10 mouse cellular contexts compared by ENCODE assay signal in genomic region chr11:116098711-116099460, GRCm38 (mm10). TPM values are rescaled to one million over a fixed set of nuclear protein-coding genes. Genes with fewer than 3 reads are reported as not detected.
DNase-seq lines count a peak whose midpoint lies in the region; ATAC-seq and TF ChIP-seq lines count a peak whose summit lies in the region.
"Had no signal": no experiment of that assay in that cellular context is flagged by ENCODE, and none has a peak within 500 bp of the region (broad histone marks: within the 10 kb centered on the region; RNA-seq: fewer than 3 reads in every experiment).

No protein-coding gene starts in this region.

- H3K27me3 ChIP-seq in liver, embryonic 13.5 days, result no peaks in the 10 kb centered on the region
- no peaks in the 10 kb centered on the region for H3K27me3 ChIP-seq in heart, embryonic 11.5 days (ENCODE audit: control insufficient read depth, insufficient read depth, low read length)
- no peaks in the 10 kb centered on the region for H3K27me3 ChIP-seq in liver, embryonic 16.5 days (ENCODE audit: control insufficient read depth, insufficient read depth, low read depth, low read length)
- no peaks in the 10 kb centered on the region for H3K27me3 ChIP-seq in midbrain, postnatal 0 days (ENCODE audit: insufficient read depth, low read length)
- H3K27me3 ChIP-seq: neural tube, embryonic 13.5 days had no signal

- DNase-seq in liver, embryonic 13.5 days, result no peak
- DNase-seq in liver, result no peak
- peak; percentile 79 for DNase-seq in kidney, adult 11 months
- DNase-seq in cerebellum, postnatal 25 days, result no peak
- DNase-seq in layer of hippocampus, adult 18-20 months (ENCODE audit: low spot score in 2 of 2), result no peak
- no peak for DNase-seq in midbrain, postnatal 0 days (ENCODE audit: low spot score)
- DNase-seq: cerebellum, adult 11 months had no signal

- 58% methylated on average over 14 of the region's 14 CpGs for WGBS in liver, embryonic 13.5 days (ENCODE audit: insufficient replicate concordance)
- WGBS in heart, embryonic 11.5 days (ENCODE audit: insufficient replicate concordance), result 65% methylated on average over 14 of the region's 14 CpGs
- 60% methylated on average over 14 of the region's 14 CpGs for WGBS in liver, embryonic 16.5 days (ENCODE audit: insufficient replicate concordance)
- WGBS in midbrain, postnatal 0 days, result 76% methylated on average over 14 of the region's 14 CpGs

- H3K9ac ChIP-seq in liver, embryonic 13.5 days, result no peak overlapping the region; the same call in 1 of the 2 replicates
- no peak overlapping the region for H3K9ac ChIP-seq in heart, embryonic 11.5 days (ENCODE audit: low read depth, low read length)
- no peak overlapping the region for H3K9ac ChIP-seq in liver, embryonic 16.5 days (ENCODE audit: low read depth, low read length)
- H3K9ac ChIP-seq in midbrain, postnatal 0 days (replicated peaks; ENCODE audit: low read length, poor library complexity, severe bottlenecking), result no peak overlapping the region
- H3K9ac ChIP-seq: neural tube, embryonic 13.5 days had no signal

- TF ChIP-seq CTCF in midbrain, postnatal 0 days (IDR thresholded peaks at IDR 0.05), result no peak

- peaks cover 66% of the 10 kb centered on the region for H3K4me1 ChIP-seq in liver, embryonic 13.5 days (replicated peaks)
- H3K4me1 ChIP-seq in heart, embryonic 11.5 days (ENCODE audit: control insufficient read depth, insufficient read depth, low read length), result peaks cover 51% of the 10 kb centered on the region
- peaks cover 42% of the 10 kb centered on the region for H3K4me1 ChIP-seq in liver, embryonic 16.5 days (ENCODE audit: control insufficient read depth, low read depth, low read length)
- H3K4me1 ChIP-seq in midbrain, postnatal 0 days (ENCODE audit: insufficient read depth, low read length), result no peaks in the 10 kb centered on the region

- H3K4me3 ChIP-seq in liver, embryonic 13.5 days (replicated peaks), result no peak overlapping the region
- no peak overlapping the region for H3K4me3 ChIP-seq in heart, embryonic 11.5 days (ENCODE audit: low read depth, low read length)
- H3K4me3 ChIP-seq in liver, embryonic 16.5 days (ENCODE audit: low read depth, low read length), result no peak overlapping the region
- no peak overlapping the region for H3K4me3 ChIP-seq in midbrain, postnatal 0 days (ENCODE audit: low read depth, low read length)
- H3K4me3 ChIP-seq: neural tube, embryonic 13.5 days had no signal

- no peaks in the 10 kb centered on the region for H3K36me3 ChIP-seq in liver, embryonic 13.5 days
- no peaks in the 10 kb centered on the region for H3K36me3 ChIP-seq in heart, embryonic 11.5 days (ENCODE audit: control insufficient read depth, insufficient read depth, low read length)
- H3K36me3 ChIP-seq in liver, embryonic 16.5 days (ENCODE audit: control insufficient read depth, insufficient read depth), result no peaks in the 10 kb centered on the region
- H3K36me3 ChIP-seq in midbrain, postnatal 0 days (ENCODE audit: insufficient read depth, low read length), result no peaks in the 10 kb centered on the region
- H3K36me3 ChIP-seq: neural tube, embryonic 13.5 days had no signal

- 0 out of 2 replicates have a peak, but pooled peaks cover 4% of the 10 kb centered on the region for H3K9me3 ChIP-seq in liver, embryonic 13.5 days (replicated peaks)
- no peaks in the 10 kb centered on the region for H3K9me3 ChIP-seq in heart, embryonic 11.5 days (replicated peaks; ENCODE audit: control insufficient read depth, low read length)
- no peaks in the 10 kb centered on the region; the same call in 1 of the 2 replicates for H3K9me3 ChIP-seq in liver, embryonic 16.5 days (replicated peaks; ENCODE audit: control insufficient read depth, low read length)
- no peaks in the 10 kb centered on the region for H3K9me3 ChIP-seq in midbrain, postnatal 0 days (ENCODE audit: low read length)

- no peak for ATAC-seq in liver, embryonic 13.5 days (ENCODE audit: low read depth)
- ATAC-seq in heart, embryonic 11.5 days (replicated peaks; ENCODE audit: insufficient number of reproducible peaks, low FRiP score, low TSS enrichment), result no peak
- ATAC-seq in liver, embryonic 16.5 days (ENCODE audit: low read depth), result peak; percentile 58; the same call in 1 of the 2 replicates
- no peak for ATAC-seq in midbrain, postnatal 0 days (ENCODE audit: low FRiP score)

- H3K27ac ChIP-seq in liver, embryonic 13.5 days, result peak overlapping the region; percentile 36; the same call in 1 of the 2 replicates
- peak overlapping the region; percentile 92 for H3K27ac ChIP-seq in heart, embryonic 11.5 days (ENCODE audit: low read depth, low read length)
- H3K27ac ChIP-seq in liver, embryonic 16.5 days (ENCODE audit: low read length), result peak overlapping the region; percentile 28
- H3K27ac ChIP-seq in midbrain, postnatal 0 days (ENCODE audit: low read depth, low read length), result no peak overlapping the region
- H3K27ac ChIP-seq: neural tube, embryonic 13.5 days had no signal

- H3K4me2 ChIP-seq in liver, embryonic 13.5 days, result no peak overlapping the region
- no peak overlapping the region for H3K4me2 ChIP-seq in heart, embryonic 11.5 days
- peak overlapping the region; percentile 21; the same call in 1 of the 2 replicates for H3K4me2 ChIP-seq in liver, embryonic 16.5 days (ENCODE audit: low read depth, low read length)
- no peak overlapping the region for H3K4me2 ChIP-seq in midbrain, postnatal 0 days (ENCODE audit: low read depth, low read length, poor library complexity, severe bottlenecking)
- H3K4me2 ChIP-seq: neural tube, embryonic 13.5 days had no signal

RNA-seq across cellular contexts. Expression of gene Wbp2, which starts 12.1 kb away (rescaled TPM):
- 58.9 and 81.2 TPM in 2 replicates for polyA plus RNA-seq in liver, embryonic 13.5 days (2015; fragmentation: Nextera tagmentation; extraction: Ambion mirVana)
- polyA plus RNA-seq in heart, embryonic 11.5 days (2014; fragmentation: Nextera tagmentation; extraction: Ambion mirVana), result 129 and 144 TPM in 2 replicates
- polyA plus RNA-seq in liver, embryonic 16.5 days (2015; fragmentation: Nextera tagmentation; extraction: Ambion mirVana), result 85.2 and 110 TPM in 2 replicates
- total RNA-seq in layer of hippocampus, adult 18-20 months (2021), result 100 to 1,000 TPM; 450 to 480 TPM
- 119 and 150 TPM in 2 replicates for total RNA-seq in midbrain, postnatal 0 days (2014; rRNA removed)
- polyA plus RNA-seq in midbrain, postnatal 0 days (2015; fragmentation: Nextera tagmentation; extraction: Ambion mirVana), result 254 and 267 TPM in 2 replicates

RNA-seq across cellular contexts. Expression of gene Unc13d, which starts 21.1 kb away (rescaled TPM):
- 31.6 and 32.7 TPM in 2 replicates for polyA plus RNA-seq in liver, embryonic 13.5 days (2015; fragmentation: Nextera tagmentation; extraction: Ambion mirVana)
- polyA plus RNA-seq in heart, embryonic 11.5 days (2014; fragmentation: Nextera tagmentation; extraction: Ambion mirVana), result 2.3 and 2.6 TPM in 2 replicates
- polyA plus RNA-seq in liver, embryonic 16.5 days (2015; fragmentation: Nextera tagmentation; extraction: Ambion mirVana), result 17.8 and 20.4 TPM in 2 replicates
- 1 to 10 TPM; 1.6 to 3.0 TPM for total RNA-seq in layer of hippocampus, adult 18-20 months (2021)
- total RNA-seq in midbrain, postnatal 0 days (2014; rRNA removed), result 0.22 and 0.71 TPM in 2 replicates
- polyA plus RNA-seq in midbrain, postnatal 0 days (2015; fragmentation: Nextera tagmentation; extraction: Ambion mirVana), result 0.67 and 0.77 TPM in 2 replicates

RNA-seq across cellular contexts. Expression of gene Trim47, which starts 28.1 kb away (rescaled TPM):
- polyA plus RNA-seq in liver, embryonic 13.5 days (2015; fragmentation: Nextera tagmentation; extraction: Ambion mirVana), result 3.7 and 4.0 TPM in 2 replicates
- 38.3 and 40.2 TPM in 2 replicates for polyA plus RNA-seq in heart, embryonic 11.5 days (2014; fragmentation: Nextera tagmentation; extraction: Ambion mirVana)
- 5.1 and 6.2 TPM in 2 replicates for polyA plus RNA-seq in liver, embryonic 16.5 days (2015; fragmentation: Nextera tagmentation; extraction: Ambion mirVana)
- 1 to 10 TPM; 4.8 to 6.2 TPM for total RNA-seq in layer of hippocampus, adult 18-20 months (2021)
- 12.6 and 16.8 TPM in 2 replicates for total RNA-seq in midbrain, postnatal 0 days (2014; rRNA removed)
- 9.0 and 11.7 TPM in 2 replicates for polyA plus RNA-seq in midbrain, postnatal 0 days (2015; fragmentation: Nextera tagmentation; extraction: Ambion mirVana)

RNA-seq across cellular contexts. Expression of gene Trim65, which starts 32.0 kb away (rescaled TPM):
- 1.1 and 1.4 TPM in 2 replicates for polyA plus RNA-seq in liver, embryonic 13.5 days (2015; fragmentation: Nextera tagmentation; extraction: Ambion mirVana)
- polyA plus RNA-seq in heart, embryonic 11.5 days (2014; fragmentation: Nextera tagmentation; extraction: Ambion mirVana), result 3.9 and 4.5 TPM in 2 replicates
- polyA plus RNA-seq in liver, embryonic 16.5 days (2015; fragmentation: Nextera tagmentation; extraction: Ambion mirVana), result 1.2 and 1.5 TPM in 2 replicates
- 1 to 10 TPM; 6.7 to 8.3 TPM for total RNA-seq in layer of hippocampus, adult 18-20 months (2021)
- total RNA-seq in midbrain, postnatal 0 days (2014; rRNA removed), result 5.7 and 7.6 TPM in 2 replicates
- 2.3 TPM in 2 replicates for polyA plus RNA-seq in midbrain, postnatal 0 days (2015; fragmentation: Nextera tagmentation; extraction: Ambion mirVana)

RNA-seq across cellular contexts. Expression of gene Mrpl38, which starts 39.8 kb away (rescaled TPM):
- polyA plus RNA-seq in liver, embryonic 13.5 days (2015; fragmentation: Nextera tagmentation; extraction: Ambion mirVana), result 66.6 and 70.9 TPM in 2 replicates
- 109 and 116 TPM in 2 replicates for polyA plus RNA-seq in heart, embryonic 11.5 days (2014; fragmentation: Nextera tagmentation; extraction: Ambion mirVana)
- 44.4 and 44.7 TPM in 2 replicates for polyA plus RNA-seq in liver, embryonic 16.5 days (2015; fragmentation: Nextera tagmentation; extraction: Ambion mirVana)
- total RNA-seq in layer of hippocampus, adult 18-20 months (2021), result 10 to 100 TPM; 60.2 to 61.2 TPM
- 74.3 and 100 TPM in 2 replicates for total RNA-seq in midbrain, postnatal 0 days (2014; rRNA removed)
- polyA plus RNA-seq in midbrain, postnatal 0 days (2015; fragmentation: Nextera tagmentation; extraction: Ambion mirVana), result 77.0 and 78.7 TPM in 2 replicates
